Mouse (Mus musculus) heart, postnatal 0 days (tissue): ENCODE results near the gene Gm10065.
"Not testable (repeated sequence)": the region's sequence is repeated elsewhere in the genome, so short reads cannot be mapped to it uniquely, and the experiment has no call there.

Source experiments
- CTCF ChIP-seq: IDR thresholded peaks from 2 replicates; pipeline ENCODE4 v1.5.1; 2016; ENCODE audit warnings: antibody characterized with exemption, control low read depth, low read depth
- EP300 ChIP-seq: IDR thresholded peaks from 2 replicates; pipeline ENCODE4 v1.6.1; 2016; ENCODE audit warnings: antibody characterized with exemption, low read depth

DNA sequence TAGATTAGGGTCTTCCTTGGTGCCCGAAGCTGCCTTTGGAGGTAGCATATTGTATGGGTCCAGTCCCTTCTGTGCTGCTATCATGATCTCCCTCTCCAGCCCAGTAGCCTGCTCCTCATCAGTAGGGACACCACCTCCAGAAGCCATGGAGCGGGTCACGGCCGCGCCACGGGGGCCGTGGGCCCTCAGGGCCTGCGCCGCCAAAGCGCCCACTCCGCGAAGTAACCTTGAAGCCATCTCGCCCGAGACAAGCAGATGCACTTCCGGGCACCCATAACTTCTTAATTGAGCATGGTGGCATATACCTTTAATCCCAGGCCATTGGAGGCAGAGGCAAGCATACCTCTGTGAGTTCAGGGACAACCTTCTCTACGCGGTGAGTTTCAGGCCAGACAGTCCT lies 21.9 kb upstream of the Gm10065 start, which contains the start of gene Gm11273:
- not testable (repeated sequence) for TF ChIP-seq EP300, CTCF
